Mouse (Mus musculus): ENCODE data around the gene Grm4.

Grm4 gene

GRCm38 (mm10) chr17:27521303-27521702 is at the start of gene Grm4:
Gene Grm4 (minus strand): TSS chr17:27521403.
- DNase-seq (ENCODE audit: low spot score in 2 of 2), result no peak

- DNase-seq (ENCODE audit: low spot score in 2 of 2), result no peak
Measured at GRCm38 (mm10) chr17:27568228-27568627, 47.0 kb upstream of the Grm4 start.

GRCm38 (mm10) chr17:27565942-27566267 is 44.7 kb upstream of the Grm4 start:
- DNase-seq (ENCODE audit: low spot score in 2 of 2), result no peak

GRCm38 (mm10) chr17:27565163-27565941 is 44.1 kb upstream of the Grm4 start, which contains the start of gene AI413582:
Gene AI413582 (minus strand): TSS chr17:27565756.
- DNase-seq (ENCODE audit: low spot score in 2 of 2), result peak; percentile 93 to 95

- peak in 1 of 2 experiments; percentile 20 for DNase-seq (ENCODE audit: low spot score in 2 of 2)
Measured at GRCm38 (mm10) chr17:27564391-27565162, 43.4 kb upstream of the Grm4 start.

GRCm38 (mm10) chr17:27563771-27564244 is 42.6 kb upstream of the Grm4 start:
- DNase-seq (ENCODE audit: low spot score in 2 of 2), result no peak

- DNase-seq (ENCODE audit: low spot score in 2 of 2), result no peak
Measured at GRCm38 (mm10) chr17:27561809-27562526, 40.8 kb upstream of the Grm4 start.

GRCm38 (mm10) chr17:27560926-27561480 is 39.8 kb upstream of the Grm4 start:
- DNase-seq (ENCODE audit: low spot score in 2 of 2), result no peak

GRCm38 (mm10) chr17:27559596-27559995 is 38.4 kb upstream of the Grm4 start:
- no peak for DNase-seq (ENCODE audit: low spot score in 2 of 2)

- DNase-seq (ENCODE audit: low spot score in 2 of 2), result no peak
Measured at GRCm38 (mm10) chr17:27558845-27559244, 37.6 kb upstream of the Grm4 start.

- DNase-seq (ENCODE audit: low spot score in 2 of 2), result no peak
Measured at GRCm38 (mm10) chr17:27557927-27558661, 36.9 kb upstream of the Grm4 start.

GRCm38 (mm10) chr17:27557181-27557926 is 36.2 kb upstream of the Grm4 start:
- peak; percentile 73 to 74 for DNase-seq (ENCODE audit: low spot score in 2 of 2)

GRCm38 (mm10) chr17:27556315-27557011 is 35.3 kb upstream of the Grm4 start, which contains the start of gene Hmga1:
Gene Hmga1 (plus strand): TSS chr17:27556497.
- peak; percentile 88 to 90 for DNase-seq (ENCODE audit: low spot score in 2 of 2)

GRCm38 (mm10) chr17:27555512-27556172 is 34.4 kb upstream of the Grm4 start:
- peak; percentile 87 to 91 for DNase-seq (ENCODE audit: low spot score in 2 of 2)

- DNase-seq (ENCODE audit: low spot score in 2 of 2), result peak; percentile 62 to 68
Measured at GRCm38 (mm10) chr17:27555075-27555511, 33.9 kb upstream of the Grm4 start.

GRCm38 (mm10) chr17:27554062-27554960 is 33.1 kb upstream of the Grm4 start:
- no peak for DNase-seq (ENCODE audit: low spot score in 2 of 2)

GRCm38 (mm10) chr17:27552215-27553201 is 31.3 kb upstream of the Grm4 start:
- no peak for DNase-seq (ENCODE audit: low spot score in 2 of 2)

Data from spleen, postnatal 36 days (tissue).